In genomic region chr11:95688515-95688914, GRCm38 (mm10) we compare ENCODE assay signal across 8 mouse cellular contexts. TPM values are rescaled to one million over a fixed set of nuclear protein-coding genes. Genes with fewer than 3 reads are reported as not detected.
DNase-seq lines count a peak whose midpoint lies in the region; ATAC-seq and TF ChIP-seq lines count a peak whose summit lies in the region.

No protein-coding gene starts in this region.

- intact Hi-C loops in heart, postnatal 14 days (cut with DNase I): loop anchor here (5.0 kb wide), 1 partner anchor 164 kb away; no protein-coding TSS in a partner anchor

- peak overlapping the region; percentile 89 for H3K27ac ChIP-seq in bone marrow, adult 2 months (ENCODE audit: control insufficient read depth, insufficient read depth, low read depth, low read length, poor library complexity)

- no peak; the same call in 1 of the 2 replicates for TF ChIP-seq POLR2A in bone marrow, adult 2 months (IDR thresholded peaks at IDR 0.05; ENCODE audit: borderline replicate concordance, control insufficient read depth, low read depth, low read length)

- whole genome bisulfite sequencing in bone marrow, adult 2 months: 1% methylated on average over 6 of the region's 6 CpGs

- H3K4me1 ChIP-seq in bone marrow, adult 2 months (ENCODE audit: control insufficient read depth, insufficient read depth, low read length): peaks cover 7% of the 10 kb centered on the region

- TF ChIP-seq CTCF in bone marrow, adult 2 months (IDR thresholded peaks at IDR 0.05; ENCODE audit: control insufficient read depth, insufficient read depth, low read length): no peak

- DNase-seq in gastrocnemius, adult 18-20 months (ENCODE audit: low spot score): peak; percentile 32
- no peak for DNase-seq in gastrocnemius, postnatal 10 days
- DNase-seq in heart, postnatal 14 days: peak; percentile 50 to 54
- DNase-seq in liver: peak; percentile 63
- no peak for DNase-seq in cerebellum, postnatal 14 days
- DNase-seq in ovary, postnatal 10 days (ENCODE audit: low spot score): no peak

- peak; percentile 88 for ATAC-seq in neutrophil, adult 5-6 weeks (ENCODE audit: extremely low read depth, insufficient number of reproducible peaks, low FRiP score, poor library complexity, severe bottlenecking)

- peak overlapping the region; percentile 47 for H3K4me3 ChIP-seq in bone marrow, adult 2 months (replicated peaks; ENCODE audit: control insufficient read depth, low read depth, low read length)

RNA-seq across cellular contexts. Expression of gene Phb, which starts 21.8 kb away (rescaled TPM):
- total RNA-seq in gastrocnemius, adult 18-20 months (2021): 100 to 1,000 TPM; 151 to 168 TPM
- total RNA-seq in gastrocnemius, postnatal 10 days (2021): 100 to 1,000 TPM; 139 to 155 TPM
- polyA plus RNA-seq in bone marrow, adult 2 months (2011; ENCODE audit: insufficient read depth, insufficient read length, low replicate concordance, missing spikeins): 26.2 and 95.5 TPM in 2 replicates
- total RNA-seq in heart, postnatal 14 days (2021): 100 to 1,000 TPM; 338 to 341 TPM
- 21.9 and 27.3 TPM in 2 replicates for total RNA-seq in neutrophil, adult 5-6 weeks (2017)

RNA-seq across cellular contexts. Expression of gene Zfp652, which starts 24.0 kb away (rescaled TPM):
- total RNA-seq in gastrocnemius, adult 18-20 months (2021): 100 to 1,000 TPM; 105 to 128 TPM
- total RNA-seq in gastrocnemius, postnatal 10 days (2021): 10 to 100 TPM; 51.1 to 54.5 TPM
- polyA plus RNA-seq in bone marrow, adult 2 months (2011; ENCODE audit: insufficient read depth, insufficient read length, low replicate concordance, missing spikeins): 15.3 and 24.5 TPM in 2 replicates
- 10 to 100 TPM; 45.9 to 46.5 TPM for total RNA-seq in heart, postnatal 14 days (2021)
- 66.5 and 67.5 TPM in 2 replicates for total RNA-seq in neutrophil, adult 5-6 weeks (2017)

RNA-seq across cellular contexts. Expression of gene B130006D01Rik, which starts 34.9 kb away (rescaled TPM):
- total RNA-seq in gastrocnemius, adult 18-20 months (2021): under 1 TPM; 0.09 to 0.27 TPM
- total RNA-seq in gastrocnemius, postnatal 10 days (2021): under 1 TPM; 0.42 to 0.90 TPM
- 0.41 TPM in 1 of 2 replicates, not detected in the other for polyA plus RNA-seq in bone marrow, adult 2 months (2011; ENCODE audit: insufficient read depth, insufficient read length, low replicate concordance, missing spikeins)
- under 1 TPM; 0.53 to 0.61 TPM for total RNA-seq in heart, postnatal 14 days (2021)
- 8.0 and 8.5 TPM in 2 replicates for total RNA-seq in neutrophil, adult 5-6 weeks (2017)

Comparison
In these comparisons a context has a peak if more than half of its experiments do, and no peak if none do; other contexts are left out.
1. DNase-seq: peak in gastrocnemius, adult 18-20 months (single experiment), heart, postnatal 14 days (2 of 2) and liver (single experiment); none in gastrocnemius, postnatal 10 days (single experiment), cerebellum, postnatal 14 days (0 of 2) and ovary, postnatal 10 days (single experiment).